Mouse (Mus musculus) CH12.LX (cell line): ENCODE results near the gene Cttnbp2. TPM values are rescaled to one million over a fixed set of nuclear protein-coding genes. Genes with fewer than 3 reads are reported as not detected.

ENCODE experiments used
- DNase-seq: peaks from one replicate; pipeline ENCODE4 v3.0.0-alpha.2; 2013; ENCODE audit errors: extremely low read depth
- H3K27ac ChIP-seq: 2 replicates; pipeline ENCODE4 v1.5.1; 2012; ENCODE audit warnings: low read depth, mild to moderate bottlenecking, control low read depth, moderate library complexity; ENCODE audit not compliant: insufficient read depth
- H3K27me3 ChIP-seq: replicated peaks from 2 replicates; pipeline ENCODE3; 2012; ENCODE audit warnings: inconsistent platforms
- H3K36me3 ChIP-seq, 2 experiments: replicated peaks in 1 of 2; 2 replicates each; pipeline versions ENCODE3 to v1.6.1; 2012; ENCODE audit warnings: inconsistent platforms in 1 of 2, low read length in 1 of 2, mild to moderate bottlenecking in 1 of 2, mixed read lengths in 1 of 2, moderate library complexity in 1 of 2; ENCODE audit not compliant: control insufficient read depth in 1 of 2, insufficient read depth in 1 of 2
- H3K4me1 ChIP-seq, 2 experiments: 2 replicates each; pipeline ENCODE4 v1.6.1; 2012; ENCODE audit warnings: inconsistent platforms in 1 of 2, moderate library complexity in 1 of 2; ENCODE audit not compliant: insufficient read depth in 2 of 2, control insufficient read depth in 1 of 2
- H3K4me2 ChIP-seq: 2 replicates; pipeline ENCODE4 v1.6.1; 2012; ENCODE audit warnings: low read depth, mild to moderate bottlenecking, control low read depth; ENCODE audit not compliant: poor library complexity, insufficient read depth, severe bottlenecking
- H3K4me3 ChIP-seq, 3 experiments: fragments of 150-350 bp in 1 of 3; sonication (generic) in 1 of 3; replicated peaks in 1 of 3; 2 replicates each; pipeline versions ENCODE3 to v1.5.1; 2011 to 2012; ENCODE audit warnings: low read depth in 2 of 3, low read length in 2 of 3, mild to moderate bottlenecking in 2 of 3, moderate library complexity in 2 of 3, control low read depth in 1 of 3, improper control_type of control experiment in 1 of 3, inconsistent platforms in 1 of 3, mixed read lengths in 1 of 3; ENCODE audit not compliant: poor library complexity in 1 of 3
- H3K79me2 ChIP-seq: replicated peaks from 2 replicates; pipeline ENCODE4 v1.6.1; 2012; ENCODE audit warnings: mild to moderate bottlenecking, moderate library complexity; ENCODE audit not compliant: control insufficient read depth, poor library complexity, insufficient read depth, severe bottlenecking; ENCODE audit errors: extremely low read depth
- H3K9ac ChIP-seq: 2 replicates; pipeline ENCODE4 v1.6.1; 2012; ENCODE audit warnings: low read depth, mild to moderate bottlenecking, control low read depth, moderate library complexity; ENCODE audit not compliant: insufficient read depth
- H3K9me3 ChIP-seq: replicated peaks from 2 replicates; pipeline ENCODE3; 2012; ENCODE audit warnings: low read length, inconsistent platforms, mixed read lengths
- CHD1 ChIP-seq: IDR thresholded peaks from 2 replicates; pipeline ENCODE4 v1.6.1; 2012; ENCODE audit warnings: low read depth, low read length, improper control_type of control experiment, inconsistent platforms
- CTCF ChIP-seq, 2 experiments: IDR thresholded peaks in 1 of 2; conservative IDR thresholded peaks in 1 of 2; 2 replicates each; pipeline ENCODE4 v1.5.1; 2011 to 2012; ENCODE audit warnings: low read depth in 2 of 2, low read length in 2 of 2, improper control_type of control experiment in 1 of 2, inconsistent platforms in 1 of 2, mild to moderate bottlenecking in 1 of 2, moderate library complexity in 1 of 2
- E2F4 ChIP-seq: IDR thresholded peaks from 2 replicates; pipeline ENCODE4 v1.6.1; 2011; ENCODE audit warnings: low read depth, low read length, improper control_type of control experiment; ENCODE audit not compliant: insufficient replicate concordance
- EP300 ChIP-seq: IDR thresholded peaks from 2 replicates; pipeline ENCODE4 v1.6.1; 2011; ENCODE audit warnings: low read length, improper control_type of control experiment
- ETS1 ChIP-seq: conservative IDR thresholded peaks from 2 replicates; pipeline ENCODE4 v1.6.1; 2012; ENCODE audit warnings: low read depth, mild to moderate bottlenecking, inconsistent platforms, low read length, improper control_type of control experiment, moderate library complexity
- GABPA ChIP-seq: IDR thresholded peaks from 2 replicates; pipeline ENCODE4 v1.6.1; 2012; ENCODE audit warnings: low read depth, low read length, improper control_type of control experiment, inconsistent platforms; ENCODE audit not compliant: insufficient replicate concordance
- IRF4 ChIP-seq: IDR thresholded peaks from 2 replicates; pipeline ENCODE4 v1.6.1; 2014; ENCODE audit warnings: low read depth, mild to moderate bottlenecking, inconsistent platforms, low read length, improper control_type of control experiment
- JUN ChIP-seq: IDR thresholded peaks from 2 replicates; pipeline ENCODE4 v1.6.1; 2011; ENCODE audit warnings: low read depth, mild to moderate bottlenecking, low read length, improper control_type of control experiment, moderate library complexity; ENCODE audit not compliant: insufficient read depth
- MEF2A ChIP-seq: IDR thresholded peaks from 2 replicates; pipeline ENCODE4 v1.6.1; 2014; ENCODE audit warnings: low read depth, mild to moderate bottlenecking, inconsistent platforms, low read length, improper control_type of control experiment, borderline replicate concordance
- PAX5 ChIP-seq: IDR thresholded peaks from 2 replicates; pipeline ENCODE4 v1.6.1; 2012; ENCODE audit warnings: low read length, inconsistent platforms, mixed read lengths
- POLR2A ChIP-seq: IDR thresholded peaks from 2 replicates; pipeline ENCODE4 v1.6.1; 2011; ENCODE audit warnings: low read depth, mild to moderate bottlenecking, improper control_type of control experiment, low read length
- POLR2AphosphoS2 ChIP-seq: IDR thresholded peaks from 2 replicates; pipeline ENCODE4 v1.6.1; 2011; ENCODE audit warnings: low read depth, low read length, improper control_type of control experiment
- SMC3 ChIP-seq: IDR thresholded peaks from 2 replicates; pipeline ENCODE4 v1.6.1; 2011; ENCODE audit warnings: low read depth, low read length, improper control_type of control experiment
- USF1 ChIP-seq: IDR thresholded peaks from 2 replicates; pipeline ENCODE4 v1.6.1; 2014; ENCODE audit warnings: low read depth, mild to moderate bottlenecking, inconsistent platforms, low read length, improper control_type of control experiment
- ZKSCAN1 ChIP-seq: IDR thresholded peaks from 2 replicates; pipeline ENCODE4 v1.6.1; 2012; ENCODE audit warnings: low read depth, inconsistent platforms, low read length, improper control_type of control experiment, borderline replicate concordance
- ZMIZ1 ChIP-seq: IDR thresholded peaks from 2 replicates; pipeline ENCODE4 v1.6.1; 2012; ENCODE audit warnings: low read depth, mild to moderate bottlenecking, inconsistent platforms, low read length, improper control_type of control experiment
- dilution Hi-C: fragments of 300-500 bp; cut with MboI; formaldehyde crosslinking; loops from 2 replicates; pipeline ENCODE4 v1.14.3; 2020; ENCODE audit warnings: low sequenced_read_pairs; ENCODE audit not compliant: extremely low pct_unique_long_range_greater_than_20kb, extremely low pct_ligation_motif_present
- in situ Hi-C: fragments of 300-500 bp; cut with MboI; formaldehyde crosslinking; loops from 3 replicates; pipeline ENCODE4 v1.14.3; 2019; ENCODE audit warnings: low sequenced_read_pairs, low pct_ligation_motif_present, low pct_unique_long_range_greater_than_20kb, mixed read lengths
- polyA plus RNA-seq: library from polyadenylated mRNA; unstranded; fragments of >175 nt; gene quantifications from 2 replicates; pipeline ENCODE4 v1.2.1, GENCODE M21; 2012; ENCODE audit warnings: low read depth; ENCODE audit not compliant: insufficient read length
- total RNA-seq, 2 experiments: library from RNA; depleted of rRNA; stranded (reverse); fragments of 300-350 nt in 1 of 2; fragments of >200 nt in 1 of 2; gene quantifications; 2 replicates each; pipeline ENCODE4 v1.2.3; 2012 to 2014

The Cttnbp2 gene
- total and polyA plus RNA-seq, 3 experiments = 1.1 to 1.7 (median 1.5) TPM

- in situ Hi-C loops = no loop called here
- no peak overlapping the region for H3K27ac ChIP-seq
- H3K27me3 ChIP-seq = no peaks in the 10 kb centered on the region
- peaks cover 3 to 7% of the 10 kb centered on the region in 2 experiments; a peak in 3 of 4 replicates for H3K4me1 ChIP-seq
- dilution Hi-C loops = no loop called here
- no peak overlapping the region for H3K4me3 ChIP-seq
- H3K9me3 ChIP-seq = no peaks in the 10 kb centered on the region
- no peaks in the 10 kb centered on the region for H3K79me2 ChIP-seq
- no peak overlapping the region for H3K9ac ChIP-seq
- H3K36me3 ChIP-seq = no peaks in the 10 kb centered on the region
- no peak for DNase-seq
- no peak overlapping the region for H3K4me2 ChIP-seq
- TF ChIP-seq ZMIZ1 = no peak
- TF ChIP-seq POLR2A = no peak
- TF ChIP-seq ETS1 = no peak
- no peak for TF ChIP-seq CTCF (conservative IDR thresholded peaks at IDR 0.05 in 1 of 2, IDR thresholded peaks at IDR 0.05 in 1 of 2; ENCODE audit: low read depth in 2 of 2, low read length in 2 of 2)
- TF ChIP-seq E2F4 = no peak
- no peak for TF ChIP-seq ZKSCAN1
These were observed 21.7 kb downstream of the Cttnbp2 start for GRCm38 (mm10) chr6:18492977-18493376.

GRCm38 (mm10) chr6:18492248-18492901 lies 22.3 kb downstream of the Cttnbp2 start:
- Histone ChIP-seq H3K36me3 (no peaks in the 10 kb centered on the region), H3K79me2 (no peaks in the 10 kb centered on the region), H3K4me1 (peaks cover 3 to 7% of the 10 kb centered on the region in 2 experiments; a peak in 3 of 4 replicates), H3K9me3 (no peaks in the 10 kb centered on the region), H3K4me2 (no peak overlapping the region), H3K27ac (no peak overlapping the region), H3K9ac (no peak overlapping the region), H3K4me3 (no peak overlapping the region), H3K27me3 (no peaks in the 10 kb centered on the region)
- in situ Hi-C loops = no loop called here
- dilution Hi-C loops = no loop called here
- TF ChIP-seq E2F4 = no peak
- no peak for TF ChIP-seq POLR2AphosphoS2
- 0 out of 2 replicates have a peak, but pooled peaks have one; percentile 21 for TF ChIP-seq EP300
- no peak for TF ChIP-seq SMC3
- TF ChIP-seq CHD1 = no peak
- TF ChIP-seq GABPA = no peak
- TF ChIP-seq PAX5 = no peak
- no peak for TF ChIP-seq JUN
- DNase-seq = no peak

- in situ Hi-C loops = loop anchor here (5.0 kb wide), 1 partner anchor 63 kb away; no protein-coding TSS in a partner anchor
- Histone ChIP-seq H3K9ac (0 out of 2 replicates have a peak overlapping the region, but pooled peaks have one; percentile 7), H3K4me2 (no peak overlapping the region)
These were observed 29.6 kb downstream of the Cttnbp2 start for GRCm38 (mm10) chr6:18485087-18485486.

More at GRCm38 (mm10) chr6:18485087-18485486, 29.6 kb downstream of the Cttnbp2 start:
- Histone ChIP-seq H3K79me2 (no peaks in the 10 kb centered on the region), H3K27me3 (no peaks in the 10 kb centered on the region), H3K9me3 (no peaks in the 10 kb centered on the region), H3K4me3 (no peak overlapping the region), H3K4me1 (peaks cover 11 to 46% of the 10 kb centered on the region in 2 experiments), H3K27ac (no peak overlapping the region; the same call in 1 of the 2 replicates), H3K36me3 (no peaks in the 10 kb centered on the region)
- dilution Hi-C loops = no loop called here
- peak; percentile 27 for DNase-seq
- TF ChIP-seq MEF2A (0 out of 2 replicates have a peak, but pooled peaks have one; percentile 23), IRF4 (peak; percentile 34; the same call in 1 of the 2 replicates), USF1 (no peak), POLR2AphosphoS2 (no peak)
- TF ChIP-seq, all 38 proteins: peak for 2
